Mouse (Mus musculus): ENCODE measurements around the gene 2210010C04Rik.

2210010C04Rik gene
- long read RNA-seq, experiment 1 = 0 reads
- long read RNA-seq, experiment 2 = 0 reads

- intact Hi-C loops (cut with DNase I) = no loop called here
These were observed at the start of gene 2210010C04Rik for GRCm38 (mm10) chr6:41035409-41035808. 2210010C04Rik (minus strand) TSS chr6:41035509.

DNA sequence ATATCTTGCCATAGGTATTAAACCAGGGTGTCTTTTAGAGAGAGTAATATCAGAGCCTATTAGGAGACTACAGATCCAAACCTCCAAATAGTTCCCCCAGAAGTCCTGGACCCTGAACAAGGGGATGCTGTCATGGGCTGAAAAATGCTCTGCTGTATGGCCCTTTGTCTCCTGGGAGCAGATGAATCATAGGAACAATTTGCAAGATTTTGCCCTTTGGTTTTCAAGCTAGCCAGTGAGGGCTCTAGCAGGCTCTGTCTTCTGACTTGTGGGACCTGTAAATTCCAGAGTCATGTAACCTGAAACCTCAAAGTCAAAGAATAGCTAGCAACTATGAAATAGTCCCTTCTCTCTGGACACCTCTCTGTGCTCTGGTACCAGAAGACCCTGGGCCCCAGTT lies 44.8 kb upstream of the 2210010C04Rik start:
- intact Hi-C loops (cut with DNase I) = no loop called here

DNA sequence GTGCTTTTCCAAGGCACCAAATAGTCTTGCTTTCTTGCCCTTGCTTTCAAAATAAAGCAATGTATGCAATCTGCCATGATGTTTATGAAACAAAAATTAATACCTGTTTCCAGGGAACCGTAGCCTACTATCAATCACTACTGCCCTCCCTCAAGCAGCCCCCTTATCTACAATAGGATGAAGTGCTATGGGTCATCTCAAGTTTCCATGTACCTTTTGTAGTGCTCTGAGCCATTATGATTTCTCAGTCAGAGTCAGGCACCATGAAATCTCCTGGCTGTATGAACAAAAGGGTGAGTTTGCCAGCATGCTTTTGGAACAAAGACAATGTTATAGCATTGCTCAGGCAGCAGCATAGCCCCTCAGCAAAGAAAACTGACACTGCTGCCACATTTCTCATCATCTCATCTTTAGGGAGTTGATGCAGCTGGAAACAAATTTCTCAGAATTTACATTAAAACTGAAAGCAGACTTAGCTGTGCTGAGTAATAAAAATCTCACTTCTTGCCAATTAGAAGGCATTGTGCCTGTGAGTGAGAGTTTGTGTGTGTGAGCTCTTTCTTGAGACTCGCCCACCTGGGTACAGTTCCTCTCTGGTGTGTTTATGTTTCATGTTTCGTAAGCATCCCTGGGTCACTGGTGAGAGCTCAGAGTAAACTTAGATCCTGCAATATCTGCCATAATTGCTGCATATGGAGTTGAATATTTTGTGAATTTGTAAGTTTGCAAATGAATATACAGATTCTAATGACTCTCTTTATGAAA lies 43.4 kb upstream of the 2210010C04Rik start:
- intact Hi-C loops (cut with DNase I) = no loop called here

- intact Hi-C loops (cut with DNase I) = no loop called here
These were observed 40.4 kb upstream of the 2210010C04Rik start for GRCm38 (mm10) chr6:41075753-41076152.

DNA sequence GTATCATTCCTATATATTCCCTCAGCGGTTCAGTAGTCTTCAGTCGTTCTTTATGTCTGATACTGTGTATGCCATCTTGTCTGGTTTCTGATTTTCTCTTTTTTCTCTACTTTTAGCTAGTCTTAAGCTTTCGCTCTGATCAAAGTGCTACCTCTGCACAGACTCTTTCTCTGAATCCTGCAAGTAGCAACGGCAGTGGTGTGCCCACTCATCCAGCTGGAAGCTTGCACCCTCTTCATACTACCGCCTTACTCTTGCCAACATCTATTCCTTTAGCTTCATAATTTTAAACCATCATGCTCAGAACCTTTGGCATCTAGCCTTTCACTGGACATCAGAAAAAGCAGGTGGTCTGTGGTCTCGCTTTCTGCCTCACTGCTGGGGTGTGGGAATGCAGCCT lies 28.0 kb upstream of the 2210010C04Rik start:
- intact Hi-C loops (cut with DNase I) = no loop called here

DNA sequence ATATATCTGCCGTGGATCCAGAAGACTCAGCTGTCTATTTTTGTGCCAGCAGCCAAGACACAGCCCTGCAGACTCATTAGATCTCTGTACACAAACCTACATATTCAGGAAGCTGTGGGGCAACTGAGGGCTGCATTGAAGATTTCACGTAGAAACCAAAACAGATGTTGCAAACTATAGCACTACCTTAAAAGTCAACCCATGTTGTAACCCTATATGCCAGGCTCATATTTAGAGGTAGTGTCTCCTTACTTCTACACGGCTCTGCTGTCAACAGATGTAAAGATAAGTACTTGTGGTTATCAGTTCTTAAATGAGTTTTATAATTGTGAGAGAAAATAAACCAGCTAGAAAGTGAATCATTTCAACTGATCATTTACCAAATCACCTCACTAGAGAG lies 27.4 kb upstream of the 2210010C04Rik start:
- intact Hi-C loops (cut with DNase I) = no loop called here

DNA sequence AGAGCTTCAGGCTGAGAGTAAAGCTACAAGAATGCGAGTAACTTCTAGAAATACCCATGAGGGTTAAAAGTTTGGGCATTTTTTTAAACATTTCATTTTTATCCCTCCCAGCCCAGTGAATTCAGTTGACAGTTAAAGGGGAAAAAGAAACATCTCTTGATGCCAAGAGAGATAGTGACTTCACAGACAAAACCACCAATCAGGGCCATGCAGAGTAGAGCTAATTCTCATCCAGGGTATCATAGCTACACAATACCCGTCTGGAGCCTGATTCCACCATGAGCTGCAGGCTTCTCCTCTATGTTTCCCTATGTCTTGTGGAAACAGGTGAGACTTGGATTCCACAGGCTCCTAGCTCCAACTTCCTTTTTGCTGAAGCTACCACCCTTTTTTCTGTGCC lies 26.8 kb upstream of the 2210010C04Rik start:
- intact Hi-C loops (cut with DNase I) = no loop called here

DNA sequence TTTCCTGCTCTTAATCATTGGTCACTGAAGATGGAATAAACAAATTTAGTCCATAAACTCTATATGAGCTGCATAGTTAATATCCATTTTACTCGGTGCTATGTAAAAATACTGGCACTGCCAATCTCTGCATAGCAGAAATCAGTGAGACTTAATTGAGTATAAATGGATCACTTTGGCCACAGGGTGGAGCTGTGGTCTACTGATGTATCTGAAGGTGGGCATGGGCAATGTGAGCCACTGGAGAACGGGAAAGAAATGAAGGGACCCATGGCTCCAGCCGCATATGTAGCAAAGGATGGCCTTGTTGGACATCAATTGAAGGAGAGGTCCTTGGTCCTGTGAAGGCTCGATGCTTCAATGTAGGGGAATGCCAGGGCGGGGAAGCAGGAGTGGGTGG lies 25.8 kb upstream of the 2210010C04Rik start:
- intact Hi-C loops (cut with DNase I) = no loop called here

DNA sequence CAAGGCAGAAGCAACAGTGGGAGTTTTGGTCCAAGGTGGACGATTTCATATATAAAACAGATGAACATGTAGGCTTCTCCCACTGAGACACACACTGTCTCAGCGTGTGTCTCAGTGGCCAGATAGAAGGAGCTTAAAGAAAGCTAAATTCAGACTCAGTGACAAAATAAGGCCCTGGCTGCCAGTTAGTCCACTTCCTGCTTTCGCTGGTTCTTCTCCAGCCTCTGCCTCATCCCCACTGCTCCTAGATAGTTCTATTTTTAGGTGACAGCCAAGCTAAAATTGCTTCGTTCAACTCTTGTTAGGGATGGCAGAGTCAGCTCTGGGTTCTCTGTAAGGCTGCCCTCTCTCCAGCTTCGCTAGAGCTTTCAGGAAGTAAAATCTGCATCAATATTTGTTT lies 22.3 kb upstream of the 2210010C04Rik start:
- intact Hi-C loops (cut with DNase I) = no loop called here

DNA sequence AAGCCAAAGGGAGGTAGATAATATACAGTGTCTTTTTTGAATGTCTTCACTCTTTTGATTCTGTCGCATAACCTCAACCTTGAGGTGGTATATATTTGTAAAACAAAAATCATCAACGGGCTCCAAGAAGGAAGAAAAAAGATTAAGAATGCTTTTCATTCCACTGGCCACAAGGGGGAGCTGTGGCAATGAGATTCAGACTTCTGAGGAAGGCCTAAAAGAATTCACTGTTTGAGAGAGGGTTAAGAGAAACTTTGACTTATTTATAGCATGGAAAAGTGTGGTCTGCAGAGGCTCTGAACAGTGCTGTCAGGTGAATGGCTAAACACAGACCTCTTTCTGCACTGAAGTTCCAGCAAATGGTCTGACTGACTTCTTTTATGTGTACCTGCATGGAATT lies 20.3 kb upstream of the 2210010C04Rik start:
- intact Hi-C loops (cut with DNase I) = no loop called here

- intact Hi-C loops (cut with DNase I) = no loop called here
These were observed 19.1 kb upstream of the 2210010C04Rik start for GRCm38 (mm10) chr6:41054379-41054778.

GRCm38 (mm10) chr6:41051824-41052223 lies 16.5 kb upstream of the 2210010C04Rik start:
- intact Hi-C loops (cut with DNase I) = no loop called here

GRCm38 (mm10) chr6:41048602-41049001 lies 13.3 kb upstream of the 2210010C04Rik start:
- intact Hi-C loops (cut with DNase I) = no loop called here

DNA sequence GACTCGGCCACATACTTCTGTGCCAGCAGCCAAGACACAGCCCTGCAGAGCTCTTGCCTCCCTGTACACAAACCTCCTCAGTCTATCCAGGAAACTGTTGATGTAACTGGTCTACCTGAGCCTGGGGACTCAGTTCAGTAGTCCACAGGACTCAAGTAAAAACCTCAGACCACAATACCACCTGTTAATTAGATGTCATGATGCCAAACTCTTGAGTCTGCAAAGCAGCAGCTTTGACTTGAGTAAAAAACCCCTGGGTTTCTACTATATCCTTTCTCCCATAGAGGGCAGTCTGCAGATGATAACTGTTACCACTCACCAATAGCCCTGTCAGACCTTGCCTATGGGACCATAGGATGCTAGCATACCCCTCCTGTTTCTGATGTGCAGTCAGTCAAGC lies 12.7 kb upstream of the 2210010C04Rik start:
- intact Hi-C loops (cut with DNase I) = no loop called here

GRCm38 (mm10) chr6:41047202-41047601 lies 11.9 kb upstream of the 2210010C04Rik start:
- intact Hi-C loops (cut with DNase I) = no loop called here

DNA sequence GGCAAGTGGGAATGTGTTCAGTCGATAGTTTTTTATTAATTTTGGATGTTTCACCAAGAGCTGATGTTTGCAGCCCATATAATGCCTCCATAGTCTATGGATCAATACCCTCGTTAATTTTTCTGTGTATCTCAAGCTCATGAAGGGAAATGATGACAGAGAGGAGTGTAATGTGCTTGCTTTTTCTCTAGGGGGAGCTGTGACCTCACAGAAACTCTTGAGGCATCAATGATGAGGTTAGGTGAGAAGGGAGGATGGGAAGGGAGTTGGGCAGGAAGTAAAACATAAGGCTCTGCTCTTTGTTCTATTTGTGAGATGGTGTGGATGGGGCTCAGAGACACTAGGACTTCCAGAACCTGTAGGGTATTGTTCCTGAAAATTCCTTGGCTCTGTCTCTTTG lies 11.2 kb upstream of the 2210010C04Rik start:
- intact Hi-C loops (cut with DNase I) = no loop called here

GRCm38 (mm10) chr6:41044753-41045152 lies 9.4 kb upstream of the 2210010C04Rik start:
- intact Hi-C loops (cut with DNase I) = no loop called here

- intact Hi-C loops (cut with DNase I) = no loop called here
These were observed 9.0 kb upstream of the 2210010C04Rik start for GRCm38 (mm10) chr6:41044314-41044713.

GRCm38 (mm10) chr6:41032802-41033201 lies 2.5 kb downstream of the 2210010C04Rik start:
- intact Hi-C loops (cut with DNase I) = no loop called here

GRCm38 (mm10) chr6:41032231-41032630 lies 3.1 kb downstream of the 2210010C04Rik start:
- intact Hi-C loops (cut with DNase I) = no loop called here

DNA sequence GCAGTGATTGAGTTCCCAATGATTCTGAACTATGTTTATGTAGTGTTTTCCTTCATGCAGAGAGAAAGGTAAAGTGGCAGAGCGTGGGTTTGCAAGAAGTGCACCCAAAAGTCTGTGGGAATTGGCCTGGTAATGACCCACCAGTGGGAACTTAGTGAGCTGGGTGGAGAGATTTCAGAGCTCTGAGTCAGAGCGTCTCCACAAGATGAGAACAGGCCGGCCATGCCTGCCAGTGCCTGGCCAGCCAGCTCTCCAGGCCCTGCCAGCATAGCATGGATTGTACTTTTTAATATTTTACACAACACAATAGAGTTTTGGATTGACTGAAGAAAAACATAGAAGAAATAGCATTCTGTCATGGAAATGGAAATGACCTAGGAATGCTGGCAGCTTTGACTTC lies 4.5 kb downstream of the 2210010C04Rik start:
- intact Hi-C loops (cut with DNase I) = no loop called here

DNA sequence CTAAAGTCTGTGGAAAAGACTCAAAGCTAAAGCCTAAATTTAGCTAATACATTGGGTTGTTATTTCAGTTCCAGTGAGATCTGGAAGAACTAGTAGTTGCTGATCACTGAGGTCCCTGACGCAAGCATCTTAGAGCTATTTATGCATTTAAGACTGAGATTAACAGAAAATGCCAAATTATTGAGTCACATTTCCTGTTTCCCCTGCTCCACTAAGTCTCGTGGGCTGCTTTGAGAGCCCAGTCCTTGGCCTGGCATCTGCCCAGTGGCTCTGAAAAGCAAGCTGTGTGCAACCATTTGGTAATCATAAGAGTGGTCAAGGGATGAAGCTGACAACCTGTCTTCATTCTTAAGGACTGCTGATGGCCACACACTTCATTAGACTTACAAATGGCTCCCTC lies 8.3 kb downstream of the 2210010C04Rik start:
- intact Hi-C loops (cut with DNase I) = no loop called here

DNA sequence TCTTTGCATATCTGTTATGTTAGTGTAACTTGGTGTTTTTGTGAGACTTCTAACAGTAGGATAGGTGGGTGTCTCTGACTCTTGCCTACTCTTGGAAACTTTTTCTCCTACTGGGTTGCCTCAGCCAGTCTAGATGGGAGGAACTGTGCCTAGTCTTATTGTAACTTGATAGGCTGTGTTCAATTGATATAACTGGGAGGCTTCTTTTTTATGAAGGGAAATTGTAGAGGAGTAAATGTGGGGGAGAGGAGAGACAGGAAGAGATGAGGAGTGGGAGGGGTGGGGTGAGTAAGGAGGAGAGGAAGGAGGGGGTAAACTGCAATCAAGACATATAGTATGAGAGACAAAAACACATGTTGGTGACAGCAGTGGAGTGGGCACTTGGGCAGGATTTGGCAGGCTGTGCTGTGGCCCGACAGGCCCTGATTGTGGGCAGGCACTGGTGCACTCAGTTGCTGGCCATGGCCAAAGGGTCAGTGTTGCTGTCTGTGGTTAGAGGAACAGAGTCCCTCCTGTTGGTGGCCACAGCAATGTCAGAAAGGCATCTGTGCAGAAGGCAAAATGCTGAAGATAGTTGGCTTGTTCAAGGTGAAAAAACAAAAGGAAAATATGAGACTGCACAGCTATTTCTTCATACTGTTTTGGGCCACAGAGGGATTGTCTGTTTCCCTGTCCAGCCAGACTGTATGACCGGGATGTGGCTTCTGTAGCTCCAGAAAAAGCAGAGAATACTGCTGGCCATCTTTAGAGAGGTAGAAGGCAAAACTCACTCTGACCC lies 9.2 kb downstream of the 2210010C04Rik start:
- intact Hi-C loops (cut with DNase I) = no loop called here

Measured in adrenal gland (tissue).